Mouse (Mus musculus): ENCODE data around the gene Sptbn1.

Sptbn1 gene

DNA sequence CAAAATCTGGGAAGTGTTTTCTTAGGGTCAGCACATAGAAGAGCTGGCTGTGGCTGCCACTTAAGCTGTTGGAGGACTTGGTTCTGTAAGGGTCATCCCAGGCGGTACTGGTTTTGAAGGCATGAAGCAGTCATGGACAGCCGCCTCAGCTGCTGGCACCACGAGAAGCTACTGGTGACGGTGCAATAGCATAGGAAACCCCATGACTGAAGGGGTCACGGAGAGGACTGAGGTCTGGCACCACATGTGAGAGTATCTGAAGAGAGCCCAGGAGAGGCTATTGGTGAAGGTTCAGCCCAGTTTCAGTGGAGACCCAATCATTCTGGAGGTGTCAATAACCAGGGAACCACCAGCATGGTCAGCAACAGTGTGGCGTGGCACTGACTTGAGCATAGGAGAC is 135.4 kb downstream of the Sptbn1 start:
- DNase-seq (ENCODE audit: low spot score), result no peak

DNA sequence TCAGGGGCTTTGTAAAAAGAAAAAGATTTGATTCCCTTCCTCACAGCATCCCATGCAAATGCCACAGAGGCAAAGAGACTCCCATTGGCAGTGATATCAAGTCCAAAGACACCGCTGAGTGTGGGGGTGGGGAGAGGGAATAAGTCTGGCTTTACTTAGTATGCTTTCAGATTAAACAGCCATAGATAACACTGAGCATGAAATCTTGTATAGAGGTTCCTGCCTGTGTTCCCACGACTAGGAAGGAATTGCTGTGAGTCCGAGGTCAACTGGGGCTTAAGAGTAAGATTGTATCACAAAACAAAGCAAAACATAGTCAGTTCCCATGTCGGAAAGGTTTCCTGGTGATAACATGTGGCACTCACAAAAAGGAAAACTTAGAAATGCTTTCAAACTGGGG is 136.3 kb downstream of the Sptbn1 start:
- DNase-seq (ENCODE audit: low spot score), result no peak

DNA sequence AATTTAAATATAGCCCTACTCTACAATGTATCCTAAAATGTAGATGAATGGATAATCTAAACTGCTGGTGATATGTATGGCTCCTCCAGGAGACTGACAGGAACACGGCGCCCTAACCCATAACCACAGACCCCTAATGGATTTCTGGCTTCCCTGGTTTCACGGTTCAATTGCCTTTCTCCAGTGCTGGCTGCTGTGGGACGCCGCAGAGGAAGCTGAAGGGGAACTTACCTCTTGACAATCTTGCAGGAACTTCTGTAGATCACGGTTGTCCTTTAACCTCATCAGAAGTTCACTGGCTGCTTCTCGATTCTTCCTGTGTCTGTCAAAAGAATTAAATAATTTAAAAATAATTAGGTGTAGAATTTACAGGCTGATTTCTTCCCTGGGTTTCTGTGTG is 138.6 kb downstream of the Sptbn1 start:
- no peak for DNase-seq (ENCODE audit: low spot score)

DNA sequence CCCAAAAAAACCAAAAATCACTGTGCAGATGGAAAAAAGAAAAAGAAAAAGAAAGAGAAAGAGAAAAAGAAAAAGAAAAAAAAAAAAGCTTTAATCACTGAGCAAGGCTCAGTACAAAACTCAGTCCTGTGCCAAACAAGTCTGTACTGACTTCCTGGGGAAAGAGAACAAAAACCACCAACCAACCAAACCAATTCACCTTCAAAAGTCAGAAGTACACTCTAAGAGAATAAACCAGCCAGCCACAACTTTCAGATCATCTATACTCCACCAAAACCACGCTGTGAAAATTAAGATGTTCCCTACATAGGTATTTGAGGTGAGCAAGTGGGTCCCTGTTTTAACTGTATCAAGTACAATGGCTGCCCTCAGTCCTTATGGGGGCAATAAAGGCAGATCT is 141.1 kb downstream of the Sptbn1 start:
- DNase-seq (ENCODE audit: low spot score), result no peak

DNA sequence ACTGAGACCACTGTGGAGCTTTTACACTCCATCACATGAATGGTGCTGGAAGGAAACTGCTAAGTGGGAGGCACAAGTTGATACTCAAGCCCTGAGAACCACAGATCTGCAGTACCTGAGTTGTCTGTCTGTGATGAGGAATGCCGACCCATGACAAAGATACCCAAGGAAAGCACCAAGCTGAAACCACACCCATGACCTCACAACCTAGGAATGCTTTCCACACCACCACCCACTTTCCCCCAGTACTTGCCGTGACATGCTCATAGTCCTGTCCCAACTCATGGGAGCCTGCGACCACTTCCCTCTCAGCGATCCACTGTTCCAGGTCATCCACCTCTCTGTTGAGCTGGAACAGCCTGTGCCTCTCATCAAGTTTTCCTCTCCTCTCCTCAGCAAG is 149.9 kb downstream of the Sptbn1 start:
- DNase-seq (ENCODE audit: low spot score), result no peak

DNA sequence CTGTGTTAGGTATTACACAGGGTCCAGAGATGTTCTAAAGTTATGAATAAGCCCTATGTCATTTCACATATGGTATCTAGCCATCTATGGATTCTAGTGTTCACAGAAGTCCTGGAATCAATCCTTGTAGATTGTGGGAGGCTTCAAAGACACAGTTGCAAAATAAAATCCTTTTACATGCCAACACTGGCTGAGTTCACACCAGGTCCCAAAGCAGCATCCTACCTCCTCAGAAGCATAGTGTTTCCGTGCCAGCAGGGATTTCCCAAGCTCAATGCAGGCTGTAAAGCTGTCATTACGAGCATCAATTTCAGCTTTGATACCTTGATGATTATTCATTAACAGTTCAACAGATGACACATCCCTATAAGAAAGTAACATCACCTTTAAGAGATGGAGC is 154.3 kb downstream of the Sptbn1 start:
- DNase-seq (ENCODE audit: low spot score), result no peak

DNA sequence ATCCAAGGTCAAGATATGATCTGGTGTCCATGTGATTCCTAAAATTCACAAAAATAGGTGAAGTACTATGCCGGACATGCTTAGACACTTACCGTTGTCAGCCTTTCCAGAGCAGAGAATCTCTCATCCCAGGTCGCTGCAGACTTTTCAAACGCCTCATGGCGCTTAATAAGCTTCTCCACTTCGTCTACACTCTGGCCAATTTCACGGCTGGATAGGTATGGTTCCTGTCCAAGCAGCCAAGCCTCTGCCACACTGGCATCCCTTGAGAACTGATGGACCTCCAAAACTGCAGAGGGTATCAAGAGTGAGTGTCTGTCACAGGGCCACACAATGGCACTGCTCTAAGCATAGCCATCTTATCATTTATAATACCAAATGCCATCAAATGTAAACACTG is 157.3 kb downstream of the Sptbn1 start:
- DNase-seq (ENCODE audit: low spot score), result no peak

DNA sequence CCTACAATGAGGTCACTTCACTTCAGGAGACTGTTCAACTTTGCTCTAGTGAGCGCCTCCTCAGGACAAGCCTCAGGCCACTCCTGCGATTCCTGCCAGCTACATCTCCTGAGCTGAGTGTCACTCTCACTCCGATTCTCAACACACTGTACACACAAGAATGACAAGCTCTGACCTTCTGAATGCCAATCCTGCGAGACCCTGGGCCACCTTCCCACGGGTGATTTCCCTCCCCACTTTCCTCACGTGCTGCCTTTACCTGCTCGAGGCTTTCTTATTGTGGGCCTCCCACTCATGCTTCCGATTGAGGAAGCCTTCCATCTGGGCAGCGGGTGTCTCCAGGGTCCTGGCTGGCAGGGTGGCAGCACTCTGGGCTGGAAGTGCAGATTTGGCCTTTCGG is 163.8 kb downstream of the Sptbn1 start:
- DNase-seq (ENCODE audit: low spot score), result no peak

DNA sequence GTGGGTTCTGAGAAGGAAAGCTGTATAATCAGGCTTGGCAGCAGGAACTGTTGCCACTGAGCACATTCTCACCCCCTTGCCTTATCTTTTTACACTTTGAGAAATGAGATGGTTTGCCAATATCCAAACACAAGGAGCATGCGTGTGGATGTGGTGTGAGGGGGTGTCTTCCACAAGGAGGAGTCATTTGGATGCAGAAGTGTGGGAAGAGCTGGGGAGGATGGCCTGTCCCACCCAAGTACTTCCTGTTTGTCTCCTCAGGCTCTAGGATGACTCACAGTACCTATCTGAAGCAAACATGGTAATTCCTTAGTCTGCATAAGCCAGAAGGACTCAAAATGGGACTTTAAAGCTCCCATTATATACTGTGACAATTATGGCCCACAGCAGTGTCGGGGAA is 165.4 kb downstream of the Sptbn1 start:
- no peak for DNase-seq (ENCODE audit: low spot score)

DNA sequence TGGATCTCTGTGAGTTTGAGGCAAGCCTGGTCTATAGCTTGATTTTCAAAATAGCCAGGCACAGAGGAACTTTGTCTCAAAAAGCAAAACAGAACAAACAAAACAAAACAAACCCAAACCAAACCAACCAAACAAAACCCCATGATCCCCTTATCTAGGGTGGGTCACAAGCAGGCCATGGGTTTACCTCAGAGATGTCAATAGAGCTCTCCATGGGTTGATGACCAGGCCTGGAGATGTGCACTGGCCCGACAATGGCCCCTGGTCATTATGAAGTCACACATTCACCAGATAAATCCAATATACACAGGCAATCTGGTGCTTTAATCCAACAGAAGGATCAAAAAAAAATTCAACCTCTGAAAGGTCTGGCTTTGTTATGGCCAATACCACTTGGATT is 166.2 kb downstream of the Sptbn1 start:
- no peak for DNase-seq (ENCODE audit: low spot score)

DNA sequence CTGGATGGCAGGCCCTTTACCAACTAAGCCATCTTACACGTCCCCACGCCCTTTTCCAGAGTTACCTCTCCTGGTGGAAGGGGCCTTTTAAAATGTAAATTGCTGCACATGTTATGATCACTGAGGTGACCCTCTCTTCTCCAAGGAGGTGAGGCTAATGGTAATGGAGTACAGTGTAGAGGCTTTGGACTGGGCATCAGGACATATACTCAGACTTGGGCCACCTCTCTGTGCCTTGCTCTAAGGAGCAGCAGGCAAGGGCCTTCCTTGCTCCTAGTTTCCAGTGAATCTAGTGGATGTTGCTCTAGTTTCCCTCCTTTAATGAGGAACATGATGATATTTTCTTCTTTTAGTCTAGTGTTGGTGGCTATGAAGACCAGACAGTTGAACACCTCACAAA is 166.8 kb downstream of the Sptbn1 start:
- DNase-seq (ENCODE audit: low spot score), result no peak

DNA sequence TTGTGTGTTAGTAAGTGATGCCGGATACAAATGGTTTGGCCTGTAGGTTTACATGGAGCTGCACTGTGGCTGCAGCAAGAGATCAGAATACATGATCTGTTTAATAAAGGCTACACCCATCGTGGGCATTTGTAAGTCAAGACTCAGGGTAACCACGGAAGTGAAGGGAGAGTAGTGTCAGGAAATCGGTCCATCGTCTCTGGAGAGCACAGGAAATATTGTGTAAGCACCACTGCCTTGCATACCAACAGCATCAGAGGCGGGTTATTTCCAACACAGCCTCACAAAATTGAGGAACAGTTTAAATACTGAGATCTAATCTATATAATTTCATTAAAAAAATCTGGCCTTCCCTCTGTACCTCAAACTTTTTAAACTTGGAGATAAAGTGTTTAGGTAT is 168.1 kb downstream of the Sptbn1 start:
- no peak for DNase-seq (ENCODE audit: low spot score)

DNA sequence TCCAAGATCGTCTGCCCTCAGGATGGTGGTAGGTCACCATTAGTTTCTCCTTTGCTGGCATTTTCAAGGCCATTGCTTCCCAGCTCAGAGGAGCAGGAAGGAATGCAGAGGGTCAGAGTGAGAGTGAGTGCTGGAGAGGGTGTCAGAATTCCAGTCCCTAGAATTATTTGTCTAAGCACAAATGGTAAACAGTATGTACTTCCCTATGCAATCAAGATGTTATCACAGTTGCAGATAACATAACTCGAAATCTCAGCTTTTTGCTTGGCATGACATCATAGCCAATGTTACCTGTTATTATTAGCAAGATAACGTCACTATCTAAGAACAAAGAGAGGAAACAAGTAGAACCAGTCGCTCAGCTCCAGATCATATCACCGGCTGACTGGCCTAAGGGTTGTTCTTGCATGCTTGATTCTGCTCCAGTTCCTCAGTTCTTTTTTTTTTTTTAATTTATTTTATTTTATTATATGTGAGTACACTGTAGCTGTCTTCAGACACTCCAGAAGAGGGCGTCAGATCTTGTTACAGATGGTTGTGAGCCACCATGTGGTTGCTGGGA is 172.7 kb downstream of the Sptbn1 start:
- no peak for DNase-seq (ENCODE audit: low spot score)

DNA sequence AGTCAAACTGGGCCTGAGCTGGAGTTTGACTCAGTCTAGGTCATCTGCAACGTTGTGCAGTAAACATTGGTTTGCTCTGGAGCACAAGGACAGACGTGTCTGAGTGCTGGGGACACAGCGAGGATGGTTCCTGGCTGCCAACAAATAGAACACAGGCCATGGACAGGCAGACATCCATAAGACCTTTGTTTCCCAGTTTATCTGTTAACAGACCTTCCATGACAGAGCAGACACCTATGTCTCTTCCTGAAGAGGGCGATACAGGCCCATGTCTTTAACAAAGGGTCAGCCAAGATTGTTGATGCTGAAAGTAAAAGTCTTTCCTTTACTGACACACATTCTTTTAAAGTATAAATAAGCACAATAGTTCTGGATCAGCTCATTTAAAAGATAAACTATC is 176.1 kb downstream of the Sptbn1 start:
- no peak for DNase-seq (ENCODE audit: low spot score)

DNA sequence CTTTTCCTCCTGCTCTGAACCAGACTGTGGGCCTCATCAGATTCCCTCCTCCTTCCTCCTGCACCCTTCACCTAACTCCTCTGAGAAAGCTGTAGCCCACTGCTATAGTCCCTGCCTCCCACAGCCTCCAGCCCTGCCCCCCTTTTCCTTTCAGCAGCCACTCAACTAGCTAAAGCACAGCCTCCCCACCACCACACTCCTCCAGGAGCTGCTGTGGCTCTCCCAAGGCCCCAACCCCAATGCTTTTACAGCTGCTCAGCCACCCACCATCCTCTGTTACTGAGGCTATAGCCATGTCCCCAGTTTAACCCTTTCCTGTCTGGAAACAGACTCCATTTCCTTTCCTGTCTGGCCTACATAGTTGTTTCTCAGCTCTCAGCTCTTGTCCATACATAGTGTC is 182.9 kb downstream of the Sptbn1 start:
- no peak for DNase-seq (ENCODE audit: low spot score)

DNA sequence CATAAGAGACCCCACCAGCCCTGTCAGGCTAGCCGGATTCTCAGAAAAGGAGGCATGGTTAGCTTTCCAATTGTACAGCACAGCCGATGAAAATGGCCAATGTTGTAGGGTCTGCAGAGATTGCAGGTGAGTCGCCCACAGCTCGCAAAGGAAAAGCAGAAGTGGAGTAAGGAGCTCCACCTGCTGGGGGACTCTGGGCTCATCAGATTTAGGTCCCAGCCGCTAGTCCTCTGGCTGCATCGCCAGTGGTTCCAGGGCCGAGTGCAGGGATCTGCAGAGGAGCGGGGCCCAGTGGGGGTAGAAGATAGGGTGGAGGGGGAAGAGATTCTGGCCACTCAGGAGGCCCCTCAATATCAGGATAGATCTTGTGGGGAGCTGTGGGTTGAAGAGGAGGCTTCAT is 210.7 kb downstream of the Sptbn1 start:
- no peak for DNase-seq (ENCODE audit: low spot score)

Measured in urinary bladder, postnatal 25 days (tissue).